Mouse (Mus musculus) embryo, embryonic 9.5 days (tissue): ENCODE measurements at regions not wholly inside any gene's neighbourhood (a gene's known extent, or its start where the extent isn't known, plus 50 kb on each side); places are given as distances from the start of the nearest gene placed in this dataset.
A peak's percentile ranks its signal among the peaks of the same experiment; 100 is the strongest.

Experiments
- DNase-seq: peaks from one replicate; pipeline ENCODE4 v3.0.0-alpha.2; 2017; ENCODE audit errors: extremely low spot score

GRCm38 (mm10) chr8:26524237-26524636, 404.9 kb downstream of the Gm45692 start:
- DNase-seq = no peak

- DNase-seq = peak; percentile 60
Measured at GRCm38 (mm10) chr8:26526474-26527185, 407.3 kb downstream of the Gm45692 start.

- no peak for DNase-seq
Measured at GRCm38 (mm10) chr8:26527186-26527580, 407.8 kb downstream of the Gm45692 start.

GRCm38 (mm10) chr8:26529921-26530320, 410.6 kb downstream of the Gm45692 start:
- no peak for DNase-seq

- no peak for DNase-seq
Measured at GRCm38 (mm10) chr8:26533444-26534421, 414.4 kb downstream of the Gm45692 start.

GRCm38 (mm10) chr8:26535816-26536215, 416.5 kb downstream of the Gm45692 start:
- DNase-seq = no peak

DNA sequence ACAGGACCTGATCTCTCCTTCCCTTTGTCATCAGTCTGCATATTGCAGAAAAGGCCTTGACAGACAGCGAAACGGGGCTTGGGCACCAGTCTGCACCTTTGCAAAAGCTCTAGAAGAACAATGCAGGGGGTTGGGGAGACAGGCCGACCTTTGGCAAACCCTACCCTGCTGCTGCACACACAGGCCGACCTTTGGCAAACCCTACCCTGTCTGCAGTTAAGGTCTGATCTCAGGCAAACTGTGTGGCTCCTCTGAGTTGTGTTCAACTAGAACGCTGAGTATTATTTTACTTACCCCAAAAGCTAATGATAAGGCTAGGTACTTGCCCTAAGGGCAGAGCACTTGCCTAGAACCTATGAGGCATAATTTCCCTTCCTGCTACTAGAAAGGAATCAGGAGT, 423.4 kb upstream of the Zfp703 start:
- DNase-seq = no peak

- DNase-seq = no peak
Measured at GRCm38 (mm10) chr8:26559196-26559595, 417.9 kb upstream of the Zfp703 start.

- no peak for DNase-seq
Measured at GRCm38 (mm10) chr8:26563151-26563550, 414.0 kb upstream of the Zfp703 start.

DNA sequence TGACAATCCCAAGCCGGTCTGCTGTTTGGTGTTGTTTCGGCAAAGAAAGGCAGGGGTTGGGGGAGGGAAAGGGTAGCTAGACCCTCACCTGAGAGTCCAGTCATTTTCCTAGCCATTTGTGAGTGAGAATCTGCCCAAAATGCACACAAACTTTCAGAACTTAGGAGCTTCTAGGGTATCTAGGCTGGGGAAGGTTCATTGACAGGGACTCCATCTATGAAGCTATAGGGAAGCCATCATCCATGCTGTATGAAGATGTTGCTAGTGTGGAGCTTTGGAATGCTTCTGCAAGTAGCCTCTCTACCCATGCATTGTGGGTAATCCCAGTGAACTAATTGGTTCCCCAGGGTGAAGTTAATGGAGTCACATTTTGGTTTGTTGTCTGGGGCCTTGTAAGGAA, 412.9 kb upstream of the Zfp703 start:
- DNase-seq = no peak

- no peak for DNase-seq
Measured at GRCm38 (mm10) chr8:26568423-26569060, 408.6 kb upstream of the Zfp703 start.

GRCm38 (mm10) chr8:26588841-26589240, 388.3 kb upstream of the Zfp703 start:
- DNase-seq = no peak

DNA sequence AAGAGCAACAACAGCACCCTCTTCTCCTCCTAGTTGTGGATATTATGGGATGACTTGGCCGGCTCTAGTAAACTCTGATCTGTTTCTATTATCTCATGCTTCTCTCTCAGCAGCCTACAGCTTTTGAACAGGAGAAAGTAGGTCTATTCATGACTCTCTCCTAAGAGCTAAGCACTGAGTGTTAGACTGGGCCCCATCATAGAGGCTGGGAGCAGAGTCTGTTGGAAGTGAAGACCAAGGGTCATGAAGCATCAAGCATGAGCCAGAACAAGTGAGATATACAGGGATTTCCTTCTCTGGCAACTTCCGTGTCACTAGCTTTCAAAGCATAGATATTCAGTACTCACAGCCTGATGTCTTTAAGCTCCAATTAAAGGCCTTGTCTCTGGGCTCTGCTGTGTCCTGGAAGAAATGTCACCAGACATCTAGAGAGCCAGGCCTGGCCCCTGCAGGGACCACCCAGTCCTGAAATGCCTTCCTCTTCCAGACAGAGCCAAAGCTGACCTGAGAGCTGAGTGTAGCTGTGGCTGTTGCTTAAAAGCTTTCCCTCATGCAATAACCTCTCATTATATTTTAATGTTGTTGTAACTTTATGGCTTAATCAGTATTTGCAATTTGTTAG, 386.4 kb upstream of the Zfp703 start:
- DNase-seq = no peak

GRCm38 (mm10) chr8:26591266-26591665, 385.9 kb upstream of the Zfp703 start:
- no peak for DNase-seq

DNA sequence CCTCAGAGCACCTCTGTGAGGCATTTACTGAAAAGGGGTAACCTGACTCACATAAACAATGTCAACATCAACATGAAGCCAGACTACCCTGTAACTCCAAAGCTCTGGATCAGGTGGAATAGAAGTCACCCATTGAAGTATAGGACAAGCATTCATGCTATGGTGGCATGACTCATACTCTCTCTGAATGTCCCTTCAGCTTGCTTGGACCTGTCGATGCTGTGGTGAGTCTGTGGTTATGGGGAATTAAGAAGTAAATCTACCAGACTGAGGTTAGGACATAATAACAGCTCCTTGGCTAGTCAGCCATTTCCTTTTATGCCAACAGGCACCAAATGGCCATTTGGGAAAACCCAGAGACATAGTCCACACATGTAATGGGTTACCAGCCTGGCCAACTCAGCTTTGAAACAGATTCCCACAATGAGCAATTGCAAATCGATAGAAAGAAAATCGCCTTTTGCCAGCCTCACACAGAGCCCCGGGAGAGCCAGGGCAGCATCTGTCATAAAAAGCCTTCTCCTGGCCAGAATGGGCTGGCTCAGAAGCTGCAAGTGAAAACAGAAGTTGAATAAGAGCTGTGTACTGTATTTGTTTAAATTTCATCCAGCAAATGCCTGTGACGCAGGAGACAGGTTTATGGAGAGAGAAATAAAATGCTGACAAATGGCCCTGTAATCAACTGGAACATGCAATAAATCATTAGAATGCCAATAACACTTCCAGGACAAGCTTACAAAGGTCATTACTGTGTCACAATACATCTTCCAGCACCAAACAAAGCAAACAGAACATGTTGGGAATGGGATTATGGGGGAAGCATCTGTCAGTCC, 383.4 kb upstream of the Zfp703 start:
- DNase-seq = no peak

- DNase-seq = peak; percentile 36
Measured at GRCm38 (mm10) chr8:26594369-26594920, 382.7 kb upstream of the Zfp703 start.

DNA sequence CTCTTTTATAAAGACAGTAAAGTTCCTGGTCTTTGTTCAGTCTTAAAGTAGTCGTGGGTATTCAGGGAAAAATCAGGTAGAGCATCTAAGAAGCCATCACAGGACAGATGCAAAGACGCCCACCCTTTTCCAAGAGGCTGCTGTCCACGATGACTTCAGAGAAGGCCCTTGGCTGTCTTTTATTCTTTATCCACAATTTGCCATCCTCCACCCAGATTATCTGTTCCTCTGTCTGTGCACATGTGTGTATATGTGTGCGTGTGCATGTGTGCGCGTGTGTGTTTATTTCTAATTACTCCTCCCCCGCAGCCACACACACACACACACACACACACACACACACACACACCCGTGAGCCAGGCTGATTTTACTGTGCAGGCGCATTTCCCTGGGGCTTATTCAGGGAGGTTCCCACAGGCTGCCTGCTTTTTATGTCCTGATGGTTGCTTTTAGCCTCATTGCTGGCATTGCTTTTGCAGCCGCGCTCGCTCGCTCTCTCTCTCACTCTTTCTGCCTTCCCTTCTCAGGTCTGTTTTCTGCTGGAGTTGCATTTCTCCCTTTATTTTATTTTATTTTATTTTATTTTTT, 381.6 kb upstream of the Zfp703 start:
- peak; percentile 12 for DNase-seq

DNA sequence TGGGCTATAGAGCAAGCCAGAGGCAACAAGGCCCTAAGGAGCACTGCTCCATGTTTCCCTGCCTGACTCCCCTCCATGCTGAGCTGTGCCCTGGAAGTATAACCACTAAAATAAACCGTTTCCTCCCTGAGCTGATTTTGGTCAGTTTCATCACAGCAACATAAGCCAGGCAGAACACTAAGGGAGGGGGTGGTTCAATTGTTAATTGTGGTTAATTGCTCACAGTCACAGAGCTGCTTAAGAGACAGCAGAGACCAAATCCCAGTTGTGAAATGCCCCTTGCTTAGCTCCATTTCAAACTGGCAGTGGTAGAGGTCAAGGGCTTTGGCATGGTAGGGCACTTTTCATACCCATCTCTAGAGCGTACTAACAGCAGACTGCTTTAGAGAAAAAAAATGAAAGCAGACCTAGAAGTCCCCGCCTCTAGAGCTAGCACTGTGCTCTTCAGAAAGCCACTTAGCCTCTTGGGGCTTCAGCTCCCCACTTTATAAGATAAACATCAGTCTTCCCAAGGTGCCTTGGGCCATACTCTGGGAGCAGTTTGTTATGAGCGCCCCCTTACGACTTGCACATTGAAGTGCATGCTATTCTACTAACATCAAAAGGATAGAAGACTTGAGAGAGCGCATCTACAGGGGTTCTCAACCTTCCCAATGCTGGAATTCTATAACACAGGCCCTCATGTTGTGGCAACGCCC, 380.3 kb upstream of the Zfp703 start:
- DNase-seq = no peak

- DNase-seq = no peak
Measured at GRCm38 (mm10) chr8:26598520-26598919, 378.6 kb upstream of the Zfp703 start.

- no peak for DNase-seq
Measured at GRCm38 (mm10) chr8:26600127-26600526, 377.0 kb upstream of the Zfp703 start.
